17 mouse cellular contexts compared by ENCODE assay signal in genomic region chr11:86671041-86671675, GRCm38 (mm10). TPM values are rescaled to one million over a fixed set of nuclear protein-coding genes. Genes with fewer than 3 reads are reported as not detected.
DNase-seq lines count a peak whose midpoint lies in the region; ATAC-seq and TF ChIP-seq lines count a peak whose summit lies in the region.
"Had no signal": no experiment of that assay in that cellular context is flagged by ENCODE, and none has a peak within 500 bp of the region (broad histone marks: within the 10 kb centered on the region; RNA-seq: fewer than 3 reads in every experiment).

No protein-coding gene starts in this region.

- peak overlapping the region; percentile 57 for H3K27ac ChIP-seq in heart, postnatal 0 days (ENCODE audit: low read depth)
- peak overlapping the region; percentile 5; the same call in 1 of the 2 replicates for H3K27ac ChIP-seq in CH12.LX (ENCODE audit: insufficient read depth, low read depth)
- peak overlapping the region; percentile 26 for H3K27ac ChIP-seq in liver, embryonic 14.5 days
- H3K27ac ChIP-seq: hindbrain, embryonic 13.5 days; midbrain, embryonic 12.5 days had no signal

- H3K4me2 ChIP-seq in heart, postnatal 0 days (ENCODE audit: low read depth, low read length) = no peak overlapping the region
- no peak overlapping the region for H3K4me2 ChIP-seq in CH12.LX (ENCODE audit: insufficient read depth, low read depth, poor library complexity, severe bottlenecking)
- H3K4me2 ChIP-seq in liver, embryonic 14.5 days (ENCODE audit: low read depth) = no peak overlapping the region
- H3K4me2 ChIP-seq: hindbrain, embryonic 13.5 days; midbrain, embryonic 12.5 days had no signal

- dilution Hi-C loops in CH12.LX (cut with MboI; ENCODE audit: extremely low pct_ligation_motif_present, extremely low pct_unique_long_range_greater_than_20kb, low sequenced_read_pairs) = no loop called here

- TF ChIP-seq POLR2A in CH12.LX (IDR thresholded peaks at IDR 0.05; ENCODE audit: low read depth, low read length) = no peak

- ATAC-seq in frontal cortex, adult (ENCODE audit: low TSS enrichment) = peak; percentile 92
- no peak for ATAC-seq in heart, postnatal 0 days (ENCODE audit: insufficient read depth, low read depth)
- no peak for ATAC-seq in liver, embryonic 14.5 days (ENCODE audit: insufficient read depth)

- TF ChIP-seq EP300 in heart, postnatal 0 days (IDR thresholded peaks at IDR 0.05; ENCODE audit: low read depth) = no peak
- no peak for TF ChIP-seq EP300 in CH12.LX (IDR thresholded peaks at IDR 0.05; ENCODE audit: low read length)
- no peak for TF ChIP-seq EP300 in liver, embryonic 14.5 days (IDR thresholded peaks at IDR 0.05; ENCODE audit: low read depth)

- in situ Hi-C loops in CH12.LX (cut with MboI; ENCODE audit: low pct_ligation_motif_present, low pct_unique_long_range_greater_than_20kb, low sequenced_read_pairs) = no loop called here

- H3K4me1 ChIP-seq in heart, postnatal 0 days (ENCODE audit: control insufficient read depth, insufficient read depth) = peaks cover 3% of the 10 kb centered on the region; the same call in 1 of the 2 replicates
- H3K4me1 ChIP-seq in CH12.LX (ENCODE audit: control insufficient read depth in 1 of 2, insufficient read depth in 2 of 2) = peaks cover 12 to 33% of the 10 kb centered on the region in 2 experiments; a peak in 3 of 4 replicates
- peaks cover 42 to 50% of the 10 kb centered on the region in 2 experiments for H3K4me1 ChIP-seq in liver, embryonic 14.5 days (replicated peaks; ENCODE audit: control insufficient read depth in 2 of 2, insufficient read depth in 2 of 2, low read length in 1 of 2)
- H3K4me1 ChIP-seq: hindbrain, embryonic 13.5 days; midbrain, embryonic 12.5 days had no signal

- no peaks in the 10 kb centered on the region for H3K27me3 ChIP-seq in heart, postnatal 0 days (ENCODE audit: control insufficient read depth, insufficient read depth, low read length)
- no peaks in the 10 kb centered on the region for H3K27me3 ChIP-seq in CH12.LX (replicated peaks)
- H3K27me3 ChIP-seq in liver, embryonic 14.5 days (ENCODE audit: control insufficient read depth, insufficient read depth, low read length) = no peaks in the 10 kb centered on the region
- H3K27me3 ChIP-seq: hindbrain, embryonic 13.5 days; midbrain, embryonic 12.5 days had no signal

- H3K79me2 ChIP-seq in CH12.LX (replicated peaks; ENCODE audit: control insufficient read depth, extremely low read depth, insufficient read depth, poor library complexity, severe bottlenecking) = peaks cover 7% of the 10 kb centered on the region

- TF ChIP-seq CTCF in heart, postnatal 0 days (IDR thresholded peaks at IDR 0.05; ENCODE audit: low read depth) = no peak
- no peak for TF ChIP-seq CTCF in CH12.LX (conservative IDR thresholded peaks at IDR 0.05 in 1 of 2, IDR thresholded peaks at IDR 0.05 in 1 of 2; ENCODE audit: low read depth in 2 of 2, low read length in 2 of 2)
- TF ChIP-seq CTCF in liver, embryonic 14.5 days (IDR thresholded peaks at IDR 0.05; ENCODE audit: low read depth) = no peak

- no peak for DNase-seq in frontal cortex, postnatal 14 days (ENCODE audit: low spot score in 2 of 2)
- no peak for DNase-seq in heart, postnatal 0 days (ENCODE audit: low spot score)
- DNase-seq in heart, postnatal 36 days = no peak
- DNase-seq in CH12.LX (ENCODE audit: extremely low read depth) = no peak
- no peak for DNase-seq in liver, embryonic 14.5 days (ENCODE audit: low read depth in 3 of 3, low spot score in 3 of 3)
- no peak for DNase-seq in thymus, adult 18-20 months
- DNase-seq in cerebellum, postnatal 36 days = no peak
- DNase-seq: adrenal gland, postnatal 14 days; cerebellum, adult 11 months; embryo, embryonic 11 days; kidney, adult 11 months; kidney, postnatal 36 days; lung, postnatal 10 days had no signal

- no peak overlapping the region for H3K9ac ChIP-seq in heart, postnatal 0 days (replicated peaks; ENCODE audit: low read depth, low read length)
- peak overlapping the region; percentile 36; the same call in 1 of the 2 replicates for H3K9ac ChIP-seq in CH12.LX (ENCODE audit: insufficient read depth, low read depth)
- no peak overlapping the region for H3K9ac ChIP-seq in liver, embryonic 14.5 days (replicated peaks)
- H3K9ac ChIP-seq: hindbrain, embryonic 13.5 days; midbrain, embryonic 12.5 days had no signal

- WGBS in heart, postnatal 0 days = 24% methylated on average over 3 of the region's 3 CpGs
- WGBS in liver, embryonic 14.5 days (ENCODE audit: insufficient replicate concordance) = 60% methylated on average over 3 of the region's 3 CpGs

- H3K36me3 ChIP-seq in heart, postnatal 0 days (replicated peaks; ENCODE audit: control insufficient read depth, insufficient read depth, low read length) = no peaks in the 10 kb centered on the region
- H3K36me3 ChIP-seq in CH12.LX (replicated peaks in 1 of 2; ENCODE audit: control insufficient read depth in 1 of 2, insufficient read depth in 1 of 2, low read length in 1 of 2) = peaks cover 0 to 27% of the 10 kb centered on the region in 2 experiments
- H3K36me3 ChIP-seq in liver, embryonic 14.5 days (replicated peaks; ENCODE audit: control insufficient read depth, insufficient read depth, low read depth) = no peaks in the 10 kb centered on the region
- H3K36me3 ChIP-seq: hindbrain, embryonic 13.5 days; midbrain, embryonic 12.5 days had no signal

- no peak for TF ChIP-seq RAD21 in CH12.LX (IDR thresholded peaks at IDR 0.05; ENCODE audit: low read depth, low read length)

- intact Hi-C loops in heart, postnatal 36 days (cut with DNase I) = no loop called here

- no peak overlapping the region for H3K4me3 ChIP-seq in heart, postnatal 0 days (ENCODE audit: low read depth, low read length)
- no peak overlapping the region for H3K4me3 ChIP-seq in CH12.LX (replicated peaks in 1 of 3; ENCODE audit: low read depth in 2 of 3, low read length in 2 of 3, poor library complexity in 1 of 3)
- H3K4me3 ChIP-seq in liver, embryonic 14.5 days (ENCODE audit: insufficient read depth in 1 of 2, low read depth in 2 of 2, low read length in 2 of 2) = no peak overlapping the region
- H3K4me3 ChIP-seq: erythroblast, embryonic 14.5 days; hindbrain, embryonic 13.5 days; midbrain, embryonic 12.5 days had no signal

- no peaks in the 10 kb centered on the region for H3K9me3 ChIP-seq in heart, postnatal 0 days (replicated peaks; ENCODE audit: control insufficient read depth, low read length)
- no peaks in the 10 kb centered on the region for H3K9me3 ChIP-seq in CH12.LX (replicated peaks; ENCODE audit: low read length)
- no peaks in the 10 kb centered on the region for H3K9me3 ChIP-seq in liver, embryonic 14.5 days (ENCODE audit: control insufficient read depth, low read length)
- H3K9me3 ChIP-seq: hindbrain, embryonic 13.5 days; midbrain, embryonic 12.5 days had no signal

TF ChIP-seq in CH12.LX, 34 proteins besides CTCF, POLR2A, EP300 and RAD21:
- TF ChIP-seq ETS1 (conservative IDR thresholded peaks at IDR 0.05; ENCODE audit: low read depth, low read length) (0 out of 2 replicates have a peak, but pooled peaks have one; percentile 6), MAFK (IDR thresholded peaks at IDR 0.05; ENCODE audit: insufficient replicate concordance, low read length) (no peak), NELFE (IDR thresholded peaks at IDR 0.05; ENCODE audit: low read depth, low read length) (no peak), SMC3 (IDR thresholded peaks at IDR 0.05; ENCODE audit: low read depth, low read length) (no peak), RCOR1 (conservative IDR thresholded peaks at IDR 0.05; ENCODE audit: low read depth, low read length) (no peak), MXI1 (IDR thresholded peaks at IDR 0.05; ENCODE audit: low read depth, low read length) (no peak)

RNA-seq across cellular contexts. Expression of gene Vmp1, which starts 12.5 kb away (rescaled TPM):
- 48.9 and 51.7 TPM in 2 replicates for total RNA-seq in heart, postnatal 0 days (2014; rRNA removed; ENCODE audit: low replicate concordance)
- 72.1 and 77.9 TPM in 2 replicates for polyA plus RNA-seq in heart, postnatal 0 days (2015; fragmentation: Nextera tagmentation; extraction: Ambion mirVana)
- total RNA-seq in heart, postnatal 36 days (2021) = 10 to 100 TPM; 49.4 to 69.0 TPM
- total RNA-seq in CH12.LX (2012; rRNA removed) (80.9 and 86.9 TPM in 2 replicates), CH12.LX (2014; rRNA removed) (209 and 231 TPM in 2 replicates)
- polyA plus RNA-seq in CH12.LX (2012; ENCODE audit: insufficient read length, low read depth) = 166 and 167 TPM in 2 replicates
- 26.9 and 33.1 TPM in 2 replicates for polyA plus RNA-seq in liver, embryonic 14.5 days (2012; rRNA removed)
- 94.2 and 98.4 TPM in 2 replicates for polyA plus RNA-seq in liver, embryonic 14.5 days (2014; fragmentation: Nextera tagmentation; extraction: Ambion mirVana)

RNA-seq across cellular contexts. Expression of gene Ptrh2, which starts 12.6 kb away (rescaled TPM):
- total RNA-seq in heart, postnatal 0 days (2014; rRNA removed; ENCODE audit: low replicate concordance) = 6.5 and 7.1 TPM in 2 replicates
- 14.0 and 14.6 TPM in 2 replicates for polyA plus RNA-seq in heart, postnatal 0 days (2015; fragmentation: Nextera tagmentation; extraction: Ambion mirVana)
- 1 to 10 TPM; 6.2 to 7.3 TPM for total RNA-seq in heart, postnatal 36 days (2021)
- 29.8 and 39.4 TPM in 2 replicates for total RNA-seq in CH12.LX (2012; rRNA removed)
- total RNA-seq in CH12.LX (2014; rRNA removed) = 34.7 and 40.9 TPM in 2 replicates
- polyA plus RNA-seq in CH12.LX (2012; ENCODE audit: insufficient read length, low read depth) = 48.2 and 54.5 TPM in 2 replicates
- 5.9 and 10.5 TPM in 2 replicates for polyA plus RNA-seq in liver, embryonic 14.5 days (2012; rRNA removed)
- polyA plus RNA-seq in liver, embryonic 14.5 days (2014; fragmentation: Nextera tagmentation; extraction: Ambion mirVana) = 19.2 and 20.9 TPM in 2 replicates

Comparison
In these comparisons a context has a peak if more than half of its experiments do, and no peak if none do; other contexts are left out.
1. H3K27ac ChIP-seq: peak in every context shown above with its lines; median percentile 57 in heart, postnatal 0 days; 26 in liver, embryonic 14.5 days; 5 in CH12.LX.